Mouse (Mus musculus): ENCODE measurements around the gene Fermt2. TPM values are rescaled to one million over a fixed set of nuclear protein-coding genes. Genes with fewer than 3 reads are reported as not detected.
"Not testable (repeated sequence)": the region's sequence is repeated elsewhere in the genome, so short reads cannot be mapped to it uniquely, and the experiment has no call there.

The Fermt2 gene
- total RNA-seq, 2 experiments from 2014 or later = not detected

GRCm38 (mm10) chr14:45469446-45469845 lies 60.5 kb downstream of the Fermt2 start:
- ATAC-seq (replicated peaks; ENCODE audit: low FRiP score, low TSS enrichment, poor library complexity, severe bottlenecking) = 0 out of 2 replicates have a peak, but pooled peaks have one; percentile 57

GRCm38 (mm10) chr14:45466371-45466770 lies 63.5 kb downstream of the Fermt2 start:
- not testable (repeated sequence) for ATAC-seq (replicated peaks; ENCODE audit: low FRiP score, low TSS enrichment, poor library complexity, severe bottlenecking)

- no peak for ATAC-seq (replicated peaks; ENCODE audit: low FRiP score, low TSS enrichment, poor library complexity, severe bottlenecking)
These were observed 65.6 kb downstream of the Fermt2 start for GRCm38 (mm10) chr14:45464036-45465035.

- ATAC-seq (replicated peaks; ENCODE audit: low FRiP score, low TSS enrichment, poor library complexity, severe bottlenecking) = no peak
These were observed 66.3 kb downstream of the Fermt2 start for GRCm38 (mm10) chr14:45463599-45463998.

GRCm38 (mm10) chr14:45462875-45463475 lies 66.9 kb downstream of the Fermt2 start:
- no peak for ATAC-seq (replicated peaks; ENCODE audit: low FRiP score, low TSS enrichment, poor library complexity, severe bottlenecking)

GRCm38 (mm10) chr14:45462374-45462773 lies 67.5 kb downstream of the Fermt2 start:
- ATAC-seq (replicated peaks; ENCODE audit: low FRiP score, low TSS enrichment, poor library complexity, severe bottlenecking) = no peak

- no peak for ATAC-seq (replicated peaks; ENCODE audit: low FRiP score, low TSS enrichment, poor library complexity, severe bottlenecking)
These were observed 68.0 kb downstream of the Fermt2 start for GRCm38 (mm10) chr14:45461945-45462344.

GRCm38 (mm10) chr14:45460491-45460890 lies 69.4 kb downstream of the Fermt2 start:
- ATAC-seq (replicated peaks; ENCODE audit: low FRiP score, low TSS enrichment, poor library complexity, severe bottlenecking) = no peak

GRCm38 (mm10) chr14:45459877-45460276 lies 70.0 kb downstream of the Fermt2 start:
- no peak for ATAC-seq (replicated peaks; ENCODE audit: low FRiP score, low TSS enrichment, poor library complexity, severe bottlenecking)

GRCm38 (mm10) chr14:45457003-45457402 lies 72.9 kb downstream of the Fermt2 start:
- ATAC-seq (replicated peaks; ENCODE audit: low FRiP score, low TSS enrichment, poor library complexity, severe bottlenecking) = no peak

GRCm38 (mm10) chr14:45456502-45456846 lies 73.4 kb downstream of the Fermt2 start:
- no peak for ATAC-seq (replicated peaks; ENCODE audit: low FRiP score, low TSS enrichment, poor library complexity, severe bottlenecking)

GRCm38 (mm10) chr14:45455651-45456501 lies 74.0 kb downstream of the Fermt2 start:
- no peak for ATAC-seq (replicated peaks; ENCODE audit: low FRiP score, low TSS enrichment, poor library complexity, severe bottlenecking)

GRCm38 (mm10) chr14:45453538-45454233 lies 76.2 kb downstream of the Fermt2 start:
- ATAC-seq (replicated peaks; ENCODE audit: low FRiP score, low TSS enrichment, poor library complexity, severe bottlenecking) = no peak

- no peak for ATAC-seq (replicated peaks; ENCODE audit: low FRiP score, low TSS enrichment, poor library complexity, severe bottlenecking)
These were observed 76.9 kb downstream of the Fermt2 start for GRCm38 (mm10) chr14:45452861-45453512.

- no peak for ATAC-seq (replicated peaks; ENCODE audit: low FRiP score, low TSS enrichment, poor library complexity, severe bottlenecking)
These were observed 77.8 kb downstream of the Fermt2 start for GRCm38 (mm10) chr14:45452148-45452547.

- ATAC-seq (replicated peaks; ENCODE audit: low FRiP score, low TSS enrichment, poor library complexity, severe bottlenecking) = no peak
These were observed 78.8 kb downstream of the Fermt2 start for GRCm38 (mm10) chr14:45451090-45451489.

- no peak for ATAC-seq (replicated peaks; ENCODE audit: low FRiP score, low TSS enrichment, poor library complexity, severe bottlenecking)
These were observed 83.1 kb downstream of the Fermt2 start for GRCm38 (mm10) chr14:45446777-45447176.

- ATAC-seq (replicated peaks; ENCODE audit: low FRiP score, low TSS enrichment, poor library complexity, severe bottlenecking) = no peak
These were observed 84.5 kb downstream of the Fermt2 start for GRCm38 (mm10) chr14:45445445-45445844.

- ATAC-seq (replicated peaks; ENCODE audit: low FRiP score, low TSS enrichment, poor library complexity, severe bottlenecking) = no peak
These were observed 85.0 kb downstream of the Fermt2 start for GRCm38 (mm10) chr14:45444870-45445269.

All from megakaryocyte-erythroid progenitor cell, adult 5-6 weeks (primary cell).